Mouse (Mus musculus): ENCODE data around the gene Stx8. TPM values are rescaled to one million over a fixed set of nuclear protein-coding genes. Genes with fewer than 3 reads are reported as not detected.

The Stx8 gene
- polyA plus RNA-seq, 1 experiment from 2014 or later, result 16.6 TPM

- H3K4me3 ChIP-seq (ENCODE audit: low read depth, low read length), result no peak overlapping the region
- no peak overlapping the region for H3K9ac ChIP-seq (ENCODE audit: low read depth, low read length)
- H3K27ac ChIP-seq (ENCODE audit: low read length), result no peak overlapping the region
- no peaks in the 10 kb centered on the region for H3K4me1 ChIP-seq (ENCODE audit: control insufficient read depth, low read depth, low read length)
- H3K36me3 ChIP-seq (ENCODE audit: control insufficient read depth, insufficient read depth), result no peaks in the 10 kb centered on the region
- no peaks in the 10 kb centered on the region for H3K9me3 ChIP-seq (replicated peaks; ENCODE audit: control insufficient read depth, low read length)
- 66% methylated on average over 5 of the region's 5 CpGs for WGBS (ENCODE audit: insufficient replicate concordance)
- no peak overlapping the region for H3K4me2 ChIP-seq (ENCODE audit: low read depth, low read length)
- H3K27me3 ChIP-seq (ENCODE audit: control insufficient read depth, insufficient read depth, low read depth, low read length), result no peaks in the 10 kb centered on the region
- ATAC-seq (ENCODE audit: low read depth), result no peak
These were observed 33.6 kb downstream of the Stx8 start for GRCm38 (mm10) chr11:67999629-68000028.

GRCm38 (mm10) chr11:68004191-68004590, 38.2 kb downstream of the Stx8 start:
- WGBS (ENCODE audit: insufficient replicate concordance), result 22% methylated on average over 6 of the region's 6 CpGs
- H3K36me3 ChIP-seq (ENCODE audit: control insufficient read depth, insufficient read depth), result no peaks in the 10 kb centered on the region

GRCm38 (mm10) chr11:68006216-68006789, 40.3 kb downstream of the Stx8 start:
- no peaks in the 10 kb centered on the region for H3K9me3 ChIP-seq (replicated peaks; ENCODE audit: control insufficient read depth, low read length)
- H3K4me3 ChIP-seq (ENCODE audit: low read depth, low read length), result no peak overlapping the region
- H3K4me1 ChIP-seq (ENCODE audit: control insufficient read depth, low read depth, low read length), result no peaks in the 10 kb centered on the region
- no peak overlapping the region for H3K4me2 ChIP-seq (ENCODE audit: low read depth, low read length)
- no peaks in the 10 kb centered on the region for H3K27me3 ChIP-seq (ENCODE audit: control insufficient read depth, insufficient read depth, low read depth, low read length)
- H3K36me3 ChIP-seq (ENCODE audit: control insufficient read depth, insufficient read depth), result no peaks in the 10 kb centered on the region
- H3K9ac ChIP-seq (ENCODE audit: low read depth, low read length), result no peak overlapping the region
- 51% methylated on average over 8 of the region's 8 CpGs for WGBS (ENCODE audit: insufficient replicate concordance)
- no peak for ATAC-seq (ENCODE audit: low read depth)
- H3K27ac ChIP-seq (ENCODE audit: low read length), result no peak overlapping the region

More at GRCm38 (mm10) chr11:68004191-68004590, 38.2 kb downstream of the Stx8 start:
- ATAC-seq (ENCODE audit: low read depth), result no peak
- Histone ChIP-seq H3K4me2 (ENCODE audit: low read depth, low read length) (no peak overlapping the region), H3K9ac (ENCODE audit: low read depth, low read length) (no peak overlapping the region), H3K27ac (ENCODE audit: low read length) (no peak overlapping the region), H3K9me3 (replicated peaks; ENCODE audit: control insufficient read depth, low read length) (no peaks in the 10 kb centered on the region), H3K27me3 (ENCODE audit: control insufficient read depth, insufficient read depth, low read depth, low read length) (no peaks in the 10 kb centered on the region), H3K4me3 (ENCODE audit: low read depth, low read length) (no peak overlapping the region), H3K4me1 (ENCODE audit: control insufficient read depth, low read depth, low read length) (no peaks in the 10 kb centered on the region)

GRCm38 (mm10) chr11:68007645-68008044, 41.7 kb downstream of the Stx8 start:
- H3K27ac ChIP-seq (ENCODE audit: low read length), result no peak overlapping the region
- no peaks in the 10 kb centered on the region for H3K36me3 ChIP-seq (ENCODE audit: control insufficient read depth, insufficient read depth)
- 65% methylated on average over 6 of the region's 6 CpGs for WGBS (ENCODE audit: insufficient replicate concordance)

GRCm38 (mm10) chr11:68009377-68009776, 43.4 kb downstream of the Stx8 start:
- H3K27ac ChIP-seq (ENCODE audit: low read length), result no peak overlapping the region
- H3K9me3 ChIP-seq (replicated peaks; ENCODE audit: control insufficient read depth, low read length), result no peaks in the 10 kb centered on the region
- no peak overlapping the region for H3K4me3 ChIP-seq (ENCODE audit: low read depth, low read length)
- no peaks in the 10 kb centered on the region for H3K4me1 ChIP-seq (ENCODE audit: control insufficient read depth, low read depth, low read length)
- H3K9ac ChIP-seq (ENCODE audit: low read depth, low read length), result no peak overlapping the region
- ATAC-seq (ENCODE audit: low read depth), result no peak
- 68% methylated on average over 5 of the region's 5 CpGs for WGBS (ENCODE audit: insufficient replicate concordance)
- H3K36me3 ChIP-seq (ENCODE audit: control insufficient read depth, insufficient read depth), result no peaks in the 10 kb centered on the region
- H3K4me2 ChIP-seq (ENCODE audit: low read depth, low read length), result no peak overlapping the region
- H3K27me3 ChIP-seq (ENCODE audit: control insufficient read depth, insufficient read depth, low read depth, low read length), result no peaks in the 10 kb centered on the region

More at GRCm38 (mm10) chr11:68007645-68008044, 41.7 kb downstream of the Stx8 start:
- Histone ChIP-seq H3K4me3 (ENCODE audit: low read depth, low read length) (no peak overlapping the region), H3K9ac (ENCODE audit: low read depth, low read length) (no peak overlapping the region), H3K4me2 (ENCODE audit: low read depth, low read length) (no peak overlapping the region), H3K4me1 (ENCODE audit: control insufficient read depth, low read depth, low read length) (no peaks in the 10 kb centered on the region), H3K9me3 (replicated peaks; ENCODE audit: control insufficient read depth, low read length) (no peaks in the 10 kb centered on the region), H3K27me3 (ENCODE audit: control insufficient read depth, insufficient read depth, low read depth, low read length) (no peaks in the 10 kb centered on the region)
- ATAC-seq (ENCODE audit: low read depth), result no peak

GRCm38 (mm10) chr11:68012207-68012606, 46.2 kb downstream of the Stx8 start:
- WGBS (ENCODE audit: insufficient replicate concordance), result 77% methylated on average over 7 of the region's 7 CpGs
- Histone ChIP-seq H3K4me3 (ENCODE audit: low read depth, low read length) (no peak overlapping the region), H3K9ac (ENCODE audit: low read depth, low read length) (no peak overlapping the region), H3K36me3 (ENCODE audit: control insufficient read depth, insufficient read depth) (no peaks in the 10 kb centered on the region), H3K27ac (ENCODE audit: low read length) (no peak overlapping the region), H3K9me3 (replicated peaks; ENCODE audit: control insufficient read depth, low read length) (no peaks in the 10 kb centered on the region), H3K27me3 (ENCODE audit: control insufficient read depth, insufficient read depth, low read depth, low read length) (no peaks in the 10 kb centered on the region), H3K4me1 (ENCODE audit: control insufficient read depth, low read depth, low read length) (no peaks in the 10 kb centered on the region), H3K4me2 (ENCODE audit: low read depth, low read length) (no peak overlapping the region)
- no peak for ATAC-seq (ENCODE audit: low read depth)

- ATAC-seq (ENCODE audit: low read depth), result no peak
- Histone ChIP-seq H3K9me3 (replicated peaks; ENCODE audit: control insufficient read depth, low read length) (no peaks in the 10 kb centered on the region), H3K36me3 (ENCODE audit: control insufficient read depth, insufficient read depth) (no peaks in the 10 kb centered on the region), H3K4me2 (ENCODE audit: low read depth, low read length) (no peak overlapping the region), H3K4me3 (ENCODE audit: low read depth, low read length) (no peak overlapping the region), H3K9ac (ENCODE audit: low read depth, low read length) (no peak overlapping the region), H3K27me3 (ENCODE audit: control insufficient read depth, insufficient read depth, low read depth, low read length) (no peaks in the 10 kb centered on the region), H3K27ac (ENCODE audit: low read length) (no peak overlapping the region), H3K4me1 (ENCODE audit: control insufficient read depth, low read depth, low read length) (no peaks in the 10 kb centered on the region)
- WGBS (ENCODE audit: insufficient replicate concordance), result 77% methylated on average over 8 of the region's 8 CpGs
These were observed 52.2 kb downstream of the Stx8 start for GRCm38 (mm10) chr11:68018191-68018590.

GRCm38 (mm10) chr11:68019156-68019555, 53.2 kb downstream of the Stx8 start:
- H3K27ac ChIP-seq (ENCODE audit: low read length), result no peak overlapping the region
- H3K4me1 ChIP-seq (ENCODE audit: control insufficient read depth, low read depth, low read length), result no peaks in the 10 kb centered on the region
- 45% methylated on average over 11 of the region's 11 CpGs for WGBS (ENCODE audit: insufficient replicate concordance)
- no peaks in the 10 kb centered on the region for H3K36me3 ChIP-seq (ENCODE audit: control insufficient read depth, insufficient read depth)
- no peaks in the 10 kb centered on the region for H3K27me3 ChIP-seq (ENCODE audit: control insufficient read depth, insufficient read depth, low read depth, low read length)
- H3K9ac ChIP-seq (ENCODE audit: low read depth, low read length), result no peak overlapping the region
- no peak overlapping the region for H3K4me3 ChIP-seq (ENCODE audit: low read depth, low read length)
- H3K4me2 ChIP-seq (ENCODE audit: low read depth, low read length), result no peak overlapping the region
- no peak for ATAC-seq (ENCODE audit: low read depth)
- H3K9me3 ChIP-seq (replicated peaks; ENCODE audit: control insufficient read depth, low read length), result no peaks in the 10 kb centered on the region

GRCm38 (mm10) chr11:68021976-68022375, 56.0 kb downstream of the Stx8 start:
- Histone ChIP-seq H3K4me2 (ENCODE audit: low read depth, low read length) (no peak overlapping the region), H3K36me3 (ENCODE audit: control insufficient read depth, insufficient read depth) (no peaks in the 10 kb centered on the region), H3K4me3 (ENCODE audit: low read depth, low read length) (no peak overlapping the region), H3K9me3 (replicated peaks; ENCODE audit: control insufficient read depth, low read length) (no peaks in the 10 kb centered on the region), H3K27ac (ENCODE audit: low read length) (no peak overlapping the region), H3K9ac (ENCODE audit: low read depth, low read length) (no peak overlapping the region), H3K27me3 (ENCODE audit: control insufficient read depth, insufficient read depth, low read depth, low read length) (no peaks in the 10 kb centered on the region), H3K4me1 (ENCODE audit: control insufficient read depth, low read depth, low read length) (no peaks in the 10 kb centered on the region)
- WGBS (ENCODE audit: insufficient replicate concordance), result 71% methylated on average over 7 of the region's 7 CpGs
- no peak for ATAC-seq (ENCODE audit: low read depth)

All from liver, embryonic 16.5 days (tissue).